Mouse (Mus musculus) stomach, postnatal 0 days (tissue): ENCODE results near the gene Dmwd.
A peak's percentile ranks its signal among the peaks of the same experiment; 100 is the strongest.

Experiments used
- CTCF ChIP-seq: IDR thresholded peaks from 2 replicates; pipeline ENCODE4 v1.5.1; 2016; ENCODE audit warnings: antibody characterized with exemption, low read depth, mild to moderate bottlenecking, moderate library complexity
- EP300 ChIP-seq: optimal IDR thresholded peaks from 2 replicates; pipeline ENCODE3; 2016; ENCODE audit warnings: antibody characterized with exemption

- TF ChIP-seq CTCF (peak; percentile 81), EP300 (no peak)
Measured at GRCm38 (mm10) chr7:19029084-19029653, 46.9 kb upstream of the Dmwd start.
